Mouse (Mus musculus): ENCODE data around the gene Fbxw2. TPM values are rescaled to one million over a fixed set of nuclear protein-coding genes. Genes with fewer than 3 reads are reported as not detected.
"Not testable (repeated sequence)": the region's sequence is repeated elsewhere in the genome, so short reads cannot be mapped to it uniquely, and the experiment has no call there.

The Fbxw2 gene
- polyA plus RNA-seq, 2 experiments, result 30.8 to 38.6 TPM

DNA sequence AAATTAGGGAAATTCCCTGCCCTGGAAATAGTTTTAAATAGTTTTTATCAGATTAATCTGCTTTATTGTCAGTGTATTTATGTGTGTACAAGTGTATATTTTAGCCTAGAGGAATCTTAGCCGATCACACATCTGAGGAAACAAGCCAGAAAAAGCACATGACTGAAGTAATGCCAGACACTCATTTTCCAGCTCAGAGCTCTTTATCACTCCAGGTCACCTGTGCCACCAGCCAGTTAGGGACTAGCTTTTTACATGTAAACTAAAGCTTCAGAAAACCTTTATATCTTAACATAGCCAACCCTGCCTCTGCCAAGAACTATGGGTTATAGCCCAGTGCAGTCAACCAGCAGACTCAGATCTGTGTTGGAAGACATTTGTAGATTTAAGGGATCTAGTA is 21.3 kb downstream of the Fbxw2 start:
- peaks cover 51 to 52% of the 10 kb centered on the region in 2 experiments for H3K4me1 ChIP-seq (replicated peaks; ENCODE audit: control insufficient read depth in 2 of 2, insufficient read depth in 2 of 2, low read length in 1 of 2)
- H3K9me3 ChIP-seq (ENCODE audit: control insufficient read depth, low read length), result no peaks in the 10 kb centered on the region
- H3K27me3 ChIP-seq (ENCODE audit: control insufficient read depth, insufficient read depth, low read length), result no peaks in the 10 kb centered on the region
- DNase-seq (ENCODE audit: low read depth in 3 of 3, low spot score in 3 of 3) (peak; percentile 65 to 77 (median 75)), ATAC-seq (ENCODE audit: insufficient read depth) (peak; percentile 46)
- peak overlapping the region in 1 of 2 experiments; percentile 83; a peak in 2 of 4 replicates for H3K4me3 ChIP-seq (ENCODE audit: insufficient read depth in 1 of 2, low read depth in 2 of 2, low read length in 2 of 2)
- TF ChIP-seq EP300 (IDR thresholded peaks at IDR 0.05; ENCODE audit: low read depth), result peak; percentile 76
- TF ChIP-seq CTCF (IDR thresholded peaks at IDR 0.05; ENCODE audit: low read depth), result no peak
- H3K27ac ChIP-seq, result peak overlapping the region; percentile 91
- 15% methylated on average over 1 of the region's 1 CpGs for WGBS (ENCODE audit: insufficient replicate concordance)
- peaks cover 56% of the 10 kb centered on the region for H3K36me3 ChIP-seq (replicated peaks; ENCODE audit: control insufficient read depth, insufficient read depth, low read depth)
- peak overlapping the region; percentile 54 for H3K9ac ChIP-seq (replicated peaks)
- peak overlapping the region; percentile 87 for H3K4me2 ChIP-seq (ENCODE audit: low read depth)

DNA sequence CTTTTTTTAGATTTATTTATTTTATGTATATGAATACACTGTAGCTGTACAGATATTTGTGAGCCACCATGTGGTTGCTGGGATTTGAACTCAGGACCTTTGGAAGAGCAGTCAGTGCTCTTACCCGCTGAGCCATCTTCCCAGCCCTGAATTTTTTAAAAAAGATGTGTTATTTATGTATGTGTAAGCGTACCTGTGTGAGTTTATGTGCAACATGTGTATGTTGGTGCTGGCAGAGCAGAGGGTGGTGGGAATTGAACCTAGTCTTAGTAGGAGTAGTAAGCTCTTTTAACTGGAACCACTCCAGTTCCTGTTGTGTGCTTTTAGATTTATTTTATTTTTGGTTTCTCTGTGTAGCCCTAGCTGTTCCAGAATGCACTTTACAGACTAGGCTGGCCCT is 21.9 kb downstream of the Fbxw2 start:
- Histone ChIP-seq H3K4me2 (ENCODE audit: low read depth) (peak overlapping the region; percentile 87), H3K27ac (peak overlapping the region; percentile 91), H3K9me3 (ENCODE audit: control insufficient read depth, low read length) (no peaks in the 10 kb centered on the region), H3K36me3 (replicated peaks; ENCODE audit: control insufficient read depth, insufficient read depth, low read depth) (peaks cover 49% of the 10 kb centered on the region), H3K4me3 (ENCODE audit: insufficient read depth in 1 of 2, low read depth in 2 of 2, low read length in 2 of 2) (peak overlapping the region; percentile 33 to 83; a peak in 3 of 4 replicates), H3K4me1 (replicated peaks; ENCODE audit: control insufficient read depth in 2 of 2, insufficient read depth in 2 of 2, low read length in 1 of 2) (peaks cover 45 to 48% of the 10 kb centered on the region in 2 experiments), H3K27me3 (ENCODE audit: control insufficient read depth, insufficient read depth, low read length) (no peaks in the 10 kb centered on the region), H3K9ac (replicated peaks) (peak overlapping the region; percentile 63)
- TF ChIP-seq CTCF (IDR thresholded peaks at IDR 0.05; ENCODE audit: low read depth) (no peak), EP300 (IDR thresholded peaks at IDR 0.05; ENCODE audit: low read depth) (no peak)
- no peak for ATAC-seq (ENCODE audit: insufficient read depth)
- 70% methylated on average over 2 of the region's 2 CpGs for WGBS (ENCODE audit: insufficient replicate concordance)
- DNase-seq (ENCODE audit: low read depth in 3 of 3, low spot score in 3 of 3), result no peak

DNA sequence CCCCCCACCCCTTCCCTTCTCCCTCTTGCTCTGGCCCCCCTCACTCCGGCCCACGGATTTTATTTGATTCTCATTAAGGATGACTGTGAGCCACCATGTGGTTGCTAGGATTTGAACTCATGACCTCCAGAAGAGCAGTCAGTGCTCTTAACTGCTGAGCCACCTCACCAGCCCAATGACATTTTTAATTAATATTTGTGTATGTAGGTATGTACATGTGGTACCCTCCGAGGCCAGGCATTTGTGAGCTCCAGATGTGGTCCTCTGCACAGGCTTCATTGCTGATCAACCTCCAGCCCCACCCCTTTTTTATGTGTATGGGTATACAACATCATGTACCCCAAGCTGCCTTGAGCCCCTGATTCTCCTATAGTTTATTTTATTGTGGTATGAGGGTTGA is 22.4 kb downstream of the Fbxw2 start:
- no peaks in the 10 kb centered on the region for H3K27me3 ChIP-seq (ENCODE audit: control insufficient read depth, insufficient read depth, low read length)
- 59% methylated on average over 3 of the region's 3 CpGs for WGBS (ENCODE audit: insufficient replicate concordance)
- peak overlapping the region; percentile 91 for H3K27ac ChIP-seq
- H3K4me3 ChIP-seq (ENCODE audit: insufficient read depth in 1 of 2, low read depth in 2 of 2, low read length in 2 of 2), result peak overlapping the region; percentile 83 to 87
- H3K36me3 ChIP-seq (replicated peaks; ENCODE audit: control insufficient read depth, insufficient read depth, low read depth), result peaks cover 45% of the 10 kb centered on the region
- TF ChIP-seq EP300 (IDR thresholded peaks at IDR 0.05; ENCODE audit: low read depth) (no peak), CTCF (IDR thresholded peaks at IDR 0.05; ENCODE audit: low read depth) (no peak)
- peak overlapping the region; percentile 87 for H3K4me2 ChIP-seq (ENCODE audit: low read depth)
- H3K9me3 ChIP-seq (ENCODE audit: control insufficient read depth, low read length), result no peaks in the 10 kb centered on the region
- ATAC-seq (ENCODE audit: insufficient read depth) (no peak), DNase-seq (ENCODE audit: low read depth in 3 of 3, low spot score in 3 of 3) (no peak)
- peak overlapping the region; percentile 63 for H3K9ac ChIP-seq (replicated peaks)
- H3K4me1 ChIP-seq (replicated peaks; ENCODE audit: control insufficient read depth in 2 of 2, insufficient read depth in 2 of 2, low read length in 1 of 2), result peaks cover 45 to 47% of the 10 kb centered on the region in 2 experiments

DNA sequence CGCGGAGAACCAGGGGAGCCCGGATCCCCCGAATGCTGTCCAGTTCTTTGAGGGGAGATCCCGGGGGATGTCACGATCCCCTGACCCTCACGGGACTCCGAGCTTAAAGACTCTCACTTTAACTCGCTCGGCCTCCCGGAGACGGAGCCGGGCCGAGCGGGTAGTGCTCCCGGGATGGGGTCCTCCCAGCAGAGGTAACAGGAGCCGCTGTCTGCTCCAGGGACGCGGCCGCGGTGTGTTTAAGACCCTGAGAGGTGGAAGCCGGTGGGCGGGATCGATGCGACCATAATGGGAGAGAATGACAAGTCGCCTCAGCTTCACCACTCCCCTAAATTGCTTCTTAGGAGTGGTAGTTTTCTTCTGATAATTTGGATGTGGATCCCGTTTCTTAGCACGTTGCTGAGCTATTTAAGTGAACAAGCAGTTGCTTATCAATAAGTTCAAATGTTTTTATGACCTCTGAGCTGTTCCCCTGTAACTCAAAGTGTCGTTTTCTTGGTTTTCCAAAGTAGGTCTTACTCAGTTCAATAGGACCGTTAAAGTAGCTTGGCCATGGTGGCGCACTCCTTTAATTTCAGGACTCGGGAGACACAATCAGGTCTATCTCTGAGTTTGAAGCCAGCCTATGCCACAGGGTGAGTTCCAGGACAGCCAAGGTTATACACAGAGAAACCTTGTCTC is 23.4 kb downstream of the Fbxw2 start:
- WGBS (ENCODE audit: insufficient replicate concordance), result under 1% methylated on average over 26 of the region's 32 CpGs
- H3K9ac ChIP-seq (replicated peaks), result peak overlapping the region; percentile 97
- peak overlapping the region; percentile 87 for H3K4me2 ChIP-seq (ENCODE audit: low read depth)
- peak; percentile 44 for ATAC-seq (ENCODE audit: insufficient read depth)
- H3K27me3 ChIP-seq (ENCODE audit: control insufficient read depth, insufficient read depth, low read length); DNase-seq (ENCODE audit: low read depth in 3 of 3, low spot score in 3 of 3); H3K9me3 ChIP-seq (ENCODE audit: control insufficient read depth, low read length): not testable (repeated sequence)
- peaks cover 44 to 46% of the 10 kb centered on the region in 2 experiments for H3K4me1 ChIP-seq (replicated peaks; ENCODE audit: control insufficient read depth in 2 of 2, insufficient read depth in 2 of 2, low read length in 1 of 2)
- peaks cover 36% of the 10 kb centered on the region for H3K36me3 ChIP-seq (replicated peaks; ENCODE audit: control insufficient read depth, insufficient read depth, low read depth)
- H3K27ac ChIP-seq, result peak overlapping the region; percentile 92
- H3K4me3 ChIP-seq (ENCODE audit: insufficient read depth in 1 of 2, low read depth in 2 of 2, low read length in 2 of 2), result peak overlapping the region; percentile 83 to 87

DNA sequence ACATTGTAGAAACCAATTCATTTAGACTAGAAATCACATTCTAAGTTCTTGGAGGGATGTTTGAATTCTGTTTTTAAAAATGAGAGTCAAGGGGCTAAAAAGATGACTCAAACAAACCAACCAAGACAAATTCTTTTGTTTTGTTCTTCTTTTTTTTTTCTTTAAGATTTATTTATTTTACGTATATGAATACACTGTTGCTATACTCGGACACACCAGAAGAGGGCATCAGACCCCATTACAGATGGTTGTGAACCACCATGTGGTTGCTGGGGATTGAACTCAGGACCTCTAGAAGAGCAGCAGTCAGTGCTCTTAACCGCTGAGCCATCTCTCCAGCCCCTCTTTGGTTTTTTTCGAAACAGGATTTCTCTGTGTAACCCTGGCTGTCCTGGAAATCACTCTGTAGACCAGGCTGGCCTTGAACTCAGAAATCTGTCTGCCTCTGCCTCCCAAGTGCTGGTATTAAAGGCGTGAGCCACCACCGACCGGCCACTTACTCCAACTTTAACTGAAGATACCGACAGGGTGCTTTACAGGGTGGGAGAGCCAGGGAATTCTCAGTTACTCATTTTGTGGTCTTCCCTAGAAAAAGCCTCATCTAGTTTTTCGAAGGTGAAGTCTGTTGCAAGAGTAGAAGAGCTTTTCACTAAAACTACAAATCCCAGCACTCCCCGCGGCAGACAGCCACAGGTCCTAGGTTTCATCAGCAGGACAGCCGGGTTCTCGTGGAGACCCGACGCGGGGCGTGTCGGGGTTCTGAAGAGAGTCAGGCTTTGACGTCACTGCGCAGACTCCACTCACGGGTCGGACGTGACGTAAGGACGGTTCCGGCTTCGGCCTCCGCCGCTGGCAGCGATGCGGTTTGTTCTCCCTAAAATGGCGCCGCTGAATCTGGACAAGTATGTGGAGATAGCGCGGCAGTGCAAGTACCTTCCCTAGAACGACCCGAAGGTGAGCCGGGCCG is 24.3 kb downstream of the Fbxw2 start:
- 5% methylated on average over 39 of the region's 39 CpGs for WGBS (ENCODE audit: insufficient replicate concordance)
- ATAC-seq (ENCODE audit: insufficient read depth) (peak; percentile 85), DNase-seq (ENCODE audit: low read depth in 3 of 3, low spot score in 3 of 3) (peak; percentile 99)
- Histone ChIP-seq H3K9me3 (ENCODE audit: control insufficient read depth, low read length) (no peaks in the 10 kb centered on the region), H3K36me3 (replicated peaks; ENCODE audit: control insufficient read depth, insufficient read depth, low read depth) (peaks cover 29% of the 10 kb centered on the region), H3K4me2 (ENCODE audit: low read depth) (peak overlapping the region; percentile 87), H3K4me1 (replicated peaks; ENCODE audit: control insufficient read depth in 2 of 2, insufficient read depth in 2 of 2, low read length in 1 of 2) (peaks cover 42 to 44% of the 10 kb centered on the region in 2 experiments), H3K4me3 (ENCODE audit: insufficient read depth in 1 of 2, low read depth in 2 of 2, low read length in 2 of 2) (peak overlapping the region; percentile 83 to 87), H3K27ac (peak overlapping the region; percentile 92), H3K9ac (replicated peaks) (peak overlapping the region; percentile 97), H3K27me3 (ENCODE audit: control insufficient read depth, insufficient read depth, low read length) (no peaks in the 10 kb centered on the region)
- TF ChIP-seq CTCF (IDR thresholded peaks at IDR 0.05; ENCODE audit: low read depth), result peak; percentile 50
- TF ChIP-seq EP300 (IDR thresholded peaks at IDR 0.05; ENCODE audit: low read depth), result no peak

All from liver, embryonic 14.5 days (tissue).